ENCODE assay signal across 18 mouse cellular contexts in genomic region chr5:62739451-62740415, GRCm38 (mm10). TPM values are rescaled to one million over a fixed set of nuclear protein-coding genes. Genes with fewer than 3 reads are reported as not detected.
DNase-seq lines count a peak whose midpoint lies in the region; ATAC-seq lines count a peak whose summit lies in the region.
"Had no signal": no experiment of that assay in that cellular context is flagged by ENCODE, and none has a peak within 500 bp of the region (broad histone marks: within the 10 kb centered on the region; RNA-seq: fewer than 3 reads in every experiment).

No protein-coding gene starts in this region.

- H3K36me3 ChIP-seq in heart, embryonic 16.5 days (ENCODE audit: control insufficient read depth, insufficient read depth): no peaks in the 10 kb centered on the region
- no peaks in the 10 kb centered on the region for H3K36me3 ChIP-seq in heart, embryonic 12.5 days
- H3K36me3 ChIP-seq in liver, embryonic 12.5 days: no peaks in the 10 kb centered on the region
- H3K36me3 ChIP-seq: embryonic facial prominence, embryonic 10.5 days; heart, embryonic 10.5 days; limb, embryonic 15.5 days; midbrain, embryonic 13.5 days had no signal

- no peak for ATAC-seq in cerebellum, adult (ENCODE audit: insufficient number of reproducible peaks, low FRiP score, low TSS enrichment)
- ATAC-seq in heart, embryonic 16.5 days (replicated peaks; ENCODE audit: extremely low read depth, insufficient read depth, low FRiP score): peak; percentile 14; the same call in 1 of the 2 replicates
- ATAC-seq in heart, embryonic 12.5 days (ENCODE audit: insufficient number of reproducible peaks, low FRiP score): no peak
- no peak for ATAC-seq in liver, embryonic 12.5 days
- ATAC-seq: forebrain, embryonic 14.5 days; liver, postnatal 0 days; midbrain, embryonic 13.5 days had no signal

- no peaks in the 10 kb centered on the region for H3K4me1 ChIP-seq in heart, embryonic 16.5 days (ENCODE audit: control insufficient read depth, insufficient read depth, low read length)
- H3K4me1 ChIP-seq in heart, embryonic 12.5 days (replicated peaks): no peaks in the 10 kb centered on the region
- H3K4me1 ChIP-seq in liver, embryonic 12.5 days: peaks cover 4% of the 10 kb centered on the region; the same call in 1 of the 2 replicates
- H3K4me1 ChIP-seq: embryonic facial prominence, embryonic 10.5 days; heart, embryonic 10.5 days; limb, embryonic 15.5 days; midbrain, embryonic 13.5 days had no signal

- H3K27me3 ChIP-seq in heart, embryonic 16.5 days (ENCODE audit: control insufficient read depth, insufficient read depth, low read length): no peaks in the 10 kb centered on the region
- no peaks in the 10 kb centered on the region for H3K27me3 ChIP-seq in heart, embryonic 12.5 days (replicated peaks)
- H3K27me3 ChIP-seq in liver, embryonic 12.5 days (replicated peaks): no peaks in the 10 kb centered on the region
- H3K27me3 ChIP-seq: limb, embryonic 15.5 days; midbrain, embryonic 13.5 days had no signal

- H3K9ac ChIP-seq in heart, embryonic 16.5 days (ENCODE audit: low read length): no peak overlapping the region
- no peak overlapping the region for H3K9ac ChIP-seq in heart, embryonic 12.5 days
- no peak overlapping the region for H3K9ac ChIP-seq in liver, embryonic 12.5 days
- H3K9ac ChIP-seq: limb, embryonic 15.5 days; liver, postnatal 0 days; midbrain, embryonic 13.5 days had no signal

- H3K9me3 ChIP-seq in heart, embryonic 16.5 days (replicated peaks; ENCODE audit: control insufficient read depth, low read length): no peaks in the 10 kb centered on the region
- H3K9me3 ChIP-seq in heart, embryonic 12.5 days (replicated peaks): no peaks in the 10 kb centered on the region
- no peaks in the 10 kb centered on the region for H3K9me3 ChIP-seq in liver, embryonic 12.5 days (replicated peaks)
- H3K9me3 ChIP-seq: embryonic facial prominence, embryonic 10.5 days; heart, embryonic 10.5 days; limb, embryonic 15.5 days; midbrain, embryonic 13.5 days had no signal

- WGBS in heart, embryonic 16.5 days: 67% methylated on average over 9 of the region's 9 CpGs
- 81% methylated on average over 9 of the region's 9 CpGs for WGBS in heart, embryonic 12.5 days
- WGBS in liver, embryonic 12.5 days (ENCODE audit: insufficient replicate concordance): 61% methylated on average over 9 of the region's 9 CpGs

- H3K4me2 ChIP-seq in heart, embryonic 16.5 days (ENCODE audit: low read depth, low read length): no peak overlapping the region
- H3K4me2 ChIP-seq in heart, embryonic 12.5 days: no peak overlapping the region
- no peak overlapping the region for H3K4me2 ChIP-seq in liver, embryonic 12.5 days
- H3K4me2 ChIP-seq: limb, embryonic 15.5 days; midbrain, embryonic 13.5 days had no signal

- H3K4me3 ChIP-seq in heart, embryonic 16.5 days (ENCODE audit: low read length): no peak overlapping the region
- no peak overlapping the region for H3K4me3 ChIP-seq in heart, embryonic 12.5 days
- no peak overlapping the region for H3K4me3 ChIP-seq in liver, embryonic 12.5 days
- H3K4me3 ChIP-seq: embryonic facial prominence, embryonic 10.5 days; heart, embryonic 10.5 days; limb, embryonic 15.5 days; midbrain, embryonic 13.5 days had no signal

- DNase-seq in cerebellum, adult 9-11 months: peak; percentile 22
- DNase-seq in right cerebral cortex, postnatal 14 days: peak; percentile 14
- DNase-seq in right cerebral cortex, postnatal 4 days: no peak
- DNase-seq: gastrocnemius, postnatal 25 days; kidney, adult 8-10 months; layer of hippocampus, adult 9-11 months; liver, postnatal 0 days; retina, postnatal 1 day; thymus, adult 18-20 months had no signal

- H3K27ac ChIP-seq in heart, embryonic 16.5 days (ENCODE audit: low read length): no peak overlapping the region
- H3K27ac ChIP-seq in heart, embryonic 12.5 days (ENCODE audit: poor library complexity, severe bottlenecking): no peak overlapping the region
- H3K27ac ChIP-seq in liver, embryonic 12.5 days: no peak overlapping the region
- H3K27ac ChIP-seq: embryonic facial prominence, embryonic 10.5 days; heart, embryonic 10.5 days; limb, embryonic 15.5 days; midbrain, embryonic 13.5 days had no signal

RNA-seq across cellular contexts. Expression of gene Arap2, which starts 26.2 kb away (rescaled TPM):
- polyA plus RNA-seq in heart, embryonic 16.5 days (2015; fragmentation: Nextera tagmentation; extraction: Ambion mirVana): 2.7 and 3.6 TPM in 2 replicates
- 4.4 and 4.5 TPM in 2 replicates for polyA plus RNA-seq in heart, embryonic 12.5 days (2016; fragmentation: Nextera tagmentation; extraction: Ambion mirVana)
- polyA plus RNA-seq in liver, embryonic 12.5 days (2016; fragmentation: Nextera tagmentation; extraction: Ambion mirVana): 2.8 and 3.2 TPM in 2 replicates
